Mouse (Mus musculus): Measurements from ENCODE around the gene Greb1. TPM values are rescaled to one million over a fixed set of nuclear protein-coding genes. Genes with fewer than 3 reads are reported as not detected.

Greb1 gene
- total and polyA plus RNA-seq, 3 experiments, result 0.87 TPM; not detected in 2

DNA sequence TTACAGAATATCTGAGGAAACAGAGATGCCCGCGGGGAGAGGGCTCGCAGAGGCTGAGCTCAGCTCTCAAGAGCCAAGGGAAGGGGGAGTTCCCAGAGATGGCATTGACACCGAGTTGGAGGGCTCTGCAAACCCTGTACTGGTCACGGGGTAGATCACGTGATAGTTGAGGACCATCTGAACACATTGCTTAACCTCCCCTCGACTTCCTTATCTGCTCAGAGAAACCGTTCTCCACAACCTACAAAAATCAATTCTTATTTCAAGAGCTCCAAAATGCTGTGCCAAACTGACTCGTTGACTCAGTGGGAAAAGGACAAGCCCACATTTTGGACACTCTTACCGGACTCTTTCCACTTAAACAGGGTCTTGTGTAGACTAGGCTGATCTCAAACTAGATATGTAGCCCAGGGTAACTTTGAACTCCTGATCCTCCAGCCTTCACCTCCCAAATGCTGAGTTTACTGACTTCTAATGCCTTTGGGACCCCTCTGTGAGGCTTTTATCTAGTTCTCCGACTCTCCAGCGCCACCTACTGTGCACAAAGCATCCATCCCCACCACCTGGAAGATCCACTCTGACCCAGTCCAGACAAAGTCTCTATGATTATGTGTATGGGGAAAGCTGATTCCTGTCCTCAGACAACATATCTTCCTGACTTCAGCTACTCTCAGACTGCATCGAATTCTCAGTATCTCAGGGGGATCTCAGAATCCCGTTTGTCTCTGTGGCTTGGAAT is 166.4 kb downstream of the Greb1 start:
- peaks cover 6% of the 10 kb centered on the region; the same call in 1 of the 2 replicates for H3K27me3 ChIP-seq (ENCODE audit: insufficient read depth, low read length)
- DNase-seq (ENCODE audit: low spot score) (peak; percentile 36), ATAC-seq (ENCODE audit: extremely low read depth, insufficient number of reproducible peaks, low FRiP score, poor library complexity, severe bottlenecking) (no peak)
- no peaks in the 10 kb centered on the region for H3K36me3 ChIP-seq (replicated peaks)
- no peak overlapping the region for H3K4me3 ChIP-seq (ENCODE audit: low read depth, low read length)
- no peaks in the 10 kb centered on the region for H3K9me3 ChIP-seq (replicated peaks)
- TF ChIP-seq GATA1 (IDR thresholded peaks at IDR 0.05; ENCODE audit: borderline replicate concordance, low read length) (no peak), TAL1 (conservative IDR thresholded peaks at IDR 0.05; ENCODE audit: low read depth, low read length) (no peak), GATA2 (IDR thresholded peaks at IDR 0.05; ENCODE audit: borderline replicate concordance, low read depth, low read length) (no peak), CTCF (IDR thresholded peaks at IDR 0.05; ENCODE audit: low read depth, low read length) (peak; percentile 42; the same call in 1 of the 2 replicates), POLR2AphosphoS5 (IDR thresholded peaks at IDR 0.05; ENCODE audit: insufficient replicate concordance, low read depth, low read length) (no peak)
- peaks cover 12% of the 10 kb centered on the region for H3K4me1 ChIP-seq (ENCODE audit: insufficient read depth, low read depth, low read length)

DNA sequence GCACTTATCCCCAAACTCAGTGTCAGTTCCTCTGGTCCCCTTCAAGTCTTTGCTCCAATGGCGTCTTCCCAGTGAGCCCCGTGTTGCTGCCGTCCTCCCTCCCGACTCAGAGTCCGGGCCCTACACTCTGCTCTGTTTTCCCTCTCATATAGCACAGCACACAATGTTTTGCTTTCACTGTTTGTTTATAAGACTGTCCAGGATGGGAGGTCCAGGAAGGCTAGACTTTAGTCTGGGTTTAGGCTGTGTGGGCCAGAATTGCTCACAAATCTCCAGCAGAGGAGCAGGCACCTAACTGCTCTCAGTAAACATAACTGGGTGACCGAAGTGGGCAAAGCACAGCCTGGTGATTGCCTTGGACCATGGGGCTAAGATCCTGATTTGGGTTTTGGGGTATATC is 167.5 kb downstream of the Greb1 start:
- Histone ChIP-seq H3K4me1 (ENCODE audit: insufficient read depth, low read depth, low read length) (peaks cover 12% of the 10 kb centered on the region), H3K9me3 (replicated peaks) (no peaks in the 10 kb centered on the region), H3K4me3 (ENCODE audit: low read depth, low read length) (no peak overlapping the region), H3K36me3 (replicated peaks) (no peaks in the 10 kb centered on the region), H3K27me3 (ENCODE audit: insufficient read depth, low read length) (peaks cover 6% of the 10 kb centered on the region; the same call in 1 of the 2 replicates)
- TF ChIP-seq TAL1 (conservative IDR thresholded peaks at IDR 0.05; ENCODE audit: low read depth, low read length) (no peak), GATA2 (IDR thresholded peaks at IDR 0.05; ENCODE audit: borderline replicate concordance, low read depth, low read length) (no peak), POLR2AphosphoS5 (IDR thresholded peaks at IDR 0.05; ENCODE audit: insufficient replicate concordance, low read depth, low read length) (no peak), CTCF (IDR thresholded peaks at IDR 0.05; ENCODE audit: low read depth, low read length) (no peak), GATA1 (IDR thresholded peaks at IDR 0.05; ENCODE audit: borderline replicate concordance, low read length) (no peak)
- no peak for DNase-seq (ENCODE audit: low spot score)
- ATAC-seq (ENCODE audit: extremely low read depth, insufficient number of reproducible peaks, low FRiP score, poor library complexity, severe bottlenecking), result no peak

DNA sequence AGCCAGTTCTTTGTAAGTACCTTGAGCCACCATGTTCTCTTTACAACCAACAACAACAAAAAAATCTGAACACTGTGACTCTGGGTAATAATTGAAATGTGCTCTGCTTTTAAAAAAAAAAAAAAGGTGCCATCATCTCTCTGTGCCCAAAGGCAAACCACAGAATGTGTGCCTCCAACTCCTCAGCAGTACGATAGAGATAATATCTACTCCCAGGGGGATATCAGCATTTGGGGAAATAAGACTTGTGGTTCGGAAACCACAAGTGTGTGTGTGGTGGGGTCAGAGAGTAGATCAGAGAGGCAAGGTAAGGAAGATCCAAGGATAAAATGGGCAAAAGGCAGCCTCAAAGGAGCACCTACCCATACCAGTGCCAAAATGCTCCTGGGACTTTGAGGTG is 169.3 kb downstream of the Greb1 start:
- ATAC-seq (ENCODE audit: extremely low read depth, insufficient number of reproducible peaks, low FRiP score, poor library complexity, severe bottlenecking) (peak; percentile 40), DNase-seq (ENCODE audit: low spot score) (no peak)
- Histone ChIP-seq H3K4me3 (ENCODE audit: low read depth, low read length) (no peak overlapping the region), H3K9me3 (replicated peaks) (no peaks in the 10 kb centered on the region), H3K4me1 (ENCODE audit: insufficient read depth, low read depth, low read length) (peaks cover 12% of the 10 kb centered on the region), H3K36me3 (replicated peaks) (no peaks in the 10 kb centered on the region), H3K27me3 (ENCODE audit: insufficient read depth, low read length) (peaks cover 6% of the 10 kb centered on the region; the same call in 1 of the 2 replicates)
- TF ChIP-seq CTCF (IDR thresholded peaks at IDR 0.05; ENCODE audit: low read depth, low read length), result no peak
- TF ChIP-seq GATA1 (IDR thresholded peaks at IDR 0.05; ENCODE audit: borderline replicate concordance, low read length), result no peak

DNA sequence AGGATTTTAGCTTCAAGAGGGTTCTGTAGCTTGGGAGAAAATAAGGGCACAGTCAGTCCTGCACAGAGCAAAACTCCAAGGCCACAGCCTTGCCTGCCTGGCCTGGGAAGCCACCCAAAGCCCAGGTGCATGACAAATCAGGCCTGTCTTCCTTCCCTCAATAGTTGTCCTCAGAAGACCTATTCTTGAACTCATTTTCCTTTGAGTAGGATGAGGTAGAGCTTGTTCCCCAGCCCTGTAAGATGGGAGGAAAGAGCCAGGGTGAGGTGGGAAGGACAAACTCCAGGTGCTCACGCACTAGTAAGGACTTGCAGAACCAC is 169.9 kb downstream of the Greb1 start:
- no peaks in the 10 kb centered on the region for H3K36me3 ChIP-seq (replicated peaks)
- H3K4me1 ChIP-seq (ENCODE audit: insufficient read depth, low read depth, low read length), result peaks cover 12% of the 10 kb centered on the region
- TF ChIP-seq GATA2 (IDR thresholded peaks at IDR 0.05; ENCODE audit: borderline replicate concordance, low read depth, low read length), result no peak
- TF ChIP-seq TAL1 (conservative IDR thresholded peaks at IDR 0.05; ENCODE audit: low read depth, low read length), result no peak
- no peak for TF ChIP-seq GATA1 (IDR thresholded peaks at IDR 0.05; ENCODE audit: borderline replicate concordance, low read length)
- no peak for TF ChIP-seq POLR2AphosphoS5 (IDR thresholded peaks at IDR 0.05; ENCODE audit: insufficient replicate concordance, low read depth, low read length)
- TF ChIP-seq CTCF (IDR thresholded peaks at IDR 0.05; ENCODE audit: low read depth, low read length), result no peak
- H3K9me3 ChIP-seq (replicated peaks), result no peaks in the 10 kb centered on the region
- no peak overlapping the region for H3K4me3 ChIP-seq (ENCODE audit: low read depth, low read length)
- ATAC-seq (ENCODE audit: extremely low read depth, insufficient number of reproducible peaks, low FRiP score, poor library complexity, severe bottlenecking), result no peak
- DNase-seq (ENCODE audit: low spot score), result no peak
- peaks cover 4% of the 10 kb centered on the region; the same call in 1 of the 2 replicates for H3K27me3 ChIP-seq (ENCODE audit: insufficient read depth, low read length)

DNA sequence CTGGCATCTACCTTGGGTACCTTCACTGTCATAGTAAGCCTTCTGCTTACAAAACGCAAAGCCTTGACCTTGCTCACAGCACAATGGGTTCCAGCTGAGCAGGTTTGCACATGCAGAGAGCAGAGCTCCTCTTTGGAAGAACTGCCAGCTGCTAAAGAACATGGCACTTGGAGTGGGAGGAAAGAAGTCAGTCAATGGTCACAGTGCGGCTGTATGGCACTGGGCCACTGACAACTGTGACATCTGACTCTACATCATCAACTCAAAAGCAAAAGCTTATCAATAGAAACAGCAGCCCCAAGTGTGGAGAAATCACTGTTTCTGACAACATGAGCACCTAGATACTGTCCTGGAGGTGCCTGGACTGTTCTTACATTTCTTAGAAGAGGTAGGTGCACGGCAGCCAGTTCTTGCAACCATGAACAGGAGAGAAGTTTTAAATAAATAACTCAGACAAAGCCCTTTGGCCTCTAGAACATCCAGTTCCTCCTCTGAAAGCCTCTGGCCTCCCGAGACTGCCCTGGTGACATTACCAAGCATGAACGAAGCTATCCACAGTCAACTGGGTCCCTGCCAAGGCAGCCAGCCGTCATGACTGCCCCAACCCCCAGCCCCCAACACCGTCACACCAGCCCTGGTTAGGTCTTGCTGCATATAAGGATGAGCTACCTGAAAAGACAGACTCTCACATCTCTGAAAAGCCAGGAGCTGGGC is 170.4 kb downstream of the Greb1 start:
- peaks cover 2% of the 10 kb centered on the region; the same call in 1 of the 2 replicates for H3K27me3 ChIP-seq (ENCODE audit: insufficient read depth, low read length)
- peaks cover 12% of the 10 kb centered on the region for H3K4me1 ChIP-seq (ENCODE audit: insufficient read depth, low read depth, low read length)
- no peak overlapping the region for H3K4me3 ChIP-seq (ENCODE audit: low read depth, low read length)
- TF ChIP-seq TAL1 (conservative IDR thresholded peaks at IDR 0.05; ENCODE audit: low read depth, low read length), result no peak
- TF ChIP-seq GATA1 (IDR thresholded peaks at IDR 0.05; ENCODE audit: borderline replicate concordance, low read length), result no peak
- TF ChIP-seq GATA2 (IDR thresholded peaks at IDR 0.05; ENCODE audit: borderline replicate concordance, low read depth, low read length), result no peak
- TF ChIP-seq CTCF (IDR thresholded peaks at IDR 0.05; ENCODE audit: low read depth, low read length), result no peak
- H3K36me3 ChIP-seq (replicated peaks), result no peaks in the 10 kb centered on the region
- H3K9me3 ChIP-seq (replicated peaks), result no peaks in the 10 kb centered on the region
- DNase-seq (ENCODE audit: low spot score) (no peak), ATAC-seq (ENCODE audit: extremely low read depth, insufficient number of reproducible peaks, low FRiP score, poor library complexity, severe bottlenecking) (no peak)

Other genes starting within 250 kb of the Greb1 start
- 23.1 and 25.9 TPM in 2 replicates for gene Lpin1, start 189.9 kb downstream of the Greb1 start, total RNA-seq (2014; fragmentation: Nextera tagmentation)
- gene Lpin1, start 189.9 kb downstream of the Greb1 start, total RNA-seq (2017), result 19.2 and 19.6 TPM in 2 replicates
- 9.8 and 14.1 TPM in 2 replicates for gene Lpin1, start 189.9 kb downstream of the Greb1 start, polyA plus RNA-seq (2012)
- not detected in 2 replicates for gene Ntsr2, start 147.5 kb downstream of the Greb1 start, total RNA-seq (2014; fragmentation: Nextera tagmentation)
- gene Ntsr2, start 147.5 kb downstream of the Greb1 start, total RNA-seq (2017), result 0.05 and 0.12 TPM in 2 replicates
- gene Ntsr2, start 147.5 kb downstream of the Greb1 start, polyA plus RNA-seq (2012), result not detected in 2 replicates
- 27.8 and 34.4 TPM in 2 replicates for gene E2f6, start 10.1 kb upstream of the Greb1 start, total RNA-seq (2014; fragmentation: Nextera tagmentation)
- 31.1 and 37.1 TPM in 2 replicates for gene E2f6, start 10.1 kb upstream of the Greb1 start, total RNA-seq (2017)
- gene E2f6, start 10.1 kb upstream of the Greb1 start, polyA plus RNA-seq (2012), result 8.0 and 8.6 TPM in 2 replicates
- 78.0 and 78.8 TPM in 2 replicates for gene Rock2, start 94.0 kb upstream of the Greb1 start, total RNA-seq (2014; fragmentation: Nextera tagmentation)
- 46.1 and 59.7 TPM in 2 replicates for gene Rock2, start 94.0 kb upstream of the Greb1 start, total RNA-seq (2017)
- 3.1 and 3.5 TPM in 2 replicates for gene Rock2, start 94.0 kb upstream of the Greb1 start, polyA plus RNA-seq (2012)
- gene Pqlc3, start 199.5 kb upstream of the Greb1 start, total RNA-seq (2014; fragmentation: Nextera tagmentation), result 47.5 and 61.3 TPM in 2 replicates
- gene Pqlc3, start 199.5 kb upstream of the Greb1 start, total RNA-seq (2017), result 33.1 and 34.2 TPM in 2 replicates
- 8.4 and 19.8 TPM in 2 replicates for gene Pqlc3, start 199.5 kb upstream of the Greb1 start, polyA plus RNA-seq (2012)
- gene 2410004P03Rik, start 210.8 kb upstream of the Greb1 start, total RNA-seq (2014; fragmentation: Nextera tagmentation), result not detected in 2 replicates
- 0.05 and 0.35 TPM in 2 replicates for gene 2410004P03Rik, start 210.8 kb upstream of the Greb1 start, total RNA-seq (2017)
- not detected in 2 replicates for gene 2410004P03Rik, start 210.8 kb upstream of the Greb1 start, polyA plus RNA-seq (2012)

Measured in G1E (cell line).